Mouse (Mus musculus): Measurements from ENCODE around the gene Zfp386. TPM values are rescaled to one million over a fixed set of nuclear protein-coding genes. Genes with fewer than 3 reads are reported as not detected.

Zfp386 gene
- polyA plus RNA-seq, 1 experiment from 2014 or later, result 70.8 TPM

DNA sequence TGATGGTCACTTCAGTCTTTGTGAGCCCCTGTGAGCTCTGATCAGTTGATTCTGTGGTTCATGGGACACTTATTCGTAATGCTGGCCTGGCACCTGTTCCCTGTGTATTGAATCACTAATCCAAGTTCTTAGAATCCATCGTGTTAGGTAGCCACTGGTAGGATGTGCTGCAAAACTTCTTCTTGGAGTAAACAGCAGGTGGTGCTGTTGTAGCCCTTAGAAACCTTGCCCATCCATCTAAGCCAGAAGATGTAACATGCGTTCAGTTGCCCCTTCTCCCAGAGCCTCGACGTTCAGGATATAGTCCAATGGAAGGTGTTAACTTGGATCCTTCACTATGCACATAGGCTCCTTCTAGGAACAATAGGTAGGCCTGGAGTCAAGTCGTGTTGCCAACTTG lies 2.2 kb downstream of the Zfp386 start:
- no peak overlapping the region for H3K9ac ChIP-seq (ENCODE audit: low read length)
- peaks cover 10% of the 10 kb centered on the region; the same call in 1 of the 2 replicates for H3K4me1 ChIP-seq (ENCODE audit: control insufficient read depth, insufficient read depth, low read length)
- no peak for ATAC-seq (ENCODE audit: insufficient read depth, low FRiP score, low TSS enrichment)

GRCm38 (mm10) chr12:116054342-116054741 lies 6.8 kb downstream of the Zfp386 start:
- DNase-seq (ENCODE audit: low spot score) (no peak), ATAC-seq (ENCODE audit: insufficient read depth, low FRiP score, low TSS enrichment) (no peak)
- 95% methylated on average over 8 of the region's 8 CpGs for WGBS
- no peaks in the 10 kb centered on the region for H3K27me3 ChIP-seq (ENCODE audit: control insufficient read depth, insufficient read depth, low read length)
- peaks cover under 1% of the 10 kb centered on the region; the same call in 1 of the 2 replicates for H3K4me1 ChIP-seq (ENCODE audit: control insufficient read depth, insufficient read depth, low read length)
- H3K4me2 ChIP-seq (ENCODE audit: low read depth), result no peak overlapping the region
- peaks cover 12% of the 10 kb centered on the region; the same call in 1 of the 2 replicates for H3K9me3 ChIP-seq (ENCODE audit: control insufficient read depth, low read length)
- no peak overlapping the region for H3K9ac ChIP-seq (ENCODE audit: low read length)
- no peak overlapping the region for H3K4me3 ChIP-seq (ENCODE audit: low read depth, low read length)
- H3K27ac ChIP-seq (ENCODE audit: low read depth, low read length), result no peak overlapping the region
- H3K36me3 ChIP-seq (ENCODE audit: control insufficient read depth, insufficient read depth, low read length), result peaks cover 40% of the 10 kb centered on the region

More for the DNA sequence above, 2.2 kb downstream of the Zfp386 start:
- Histone ChIP-seq H3K4me3 (ENCODE audit: low read depth, low read length) (no peak overlapping the region), H3K9me3 (ENCODE audit: control insufficient read depth, low read length) (peaks cover 4% of the 10 kb centered on the region; the same call in 1 of the 2 replicates), H3K27me3 (ENCODE audit: control insufficient read depth, insufficient read depth, low read length) (no peaks in the 10 kb centered on the region), H3K27ac (ENCODE audit: low read depth, low read length) (no peak overlapping the region), H3K36me3 (ENCODE audit: control insufficient read depth, insufficient read depth, low read length) (peaks cover 11% of the 10 kb centered on the region), H3K4me2 (ENCODE audit: low read depth) (no peak overlapping the region)
- no peak for DNase-seq (ENCODE audit: low spot score)
- 88% methylated on average over 6 of the region's 6 CpGs for WGBS

DNA sequence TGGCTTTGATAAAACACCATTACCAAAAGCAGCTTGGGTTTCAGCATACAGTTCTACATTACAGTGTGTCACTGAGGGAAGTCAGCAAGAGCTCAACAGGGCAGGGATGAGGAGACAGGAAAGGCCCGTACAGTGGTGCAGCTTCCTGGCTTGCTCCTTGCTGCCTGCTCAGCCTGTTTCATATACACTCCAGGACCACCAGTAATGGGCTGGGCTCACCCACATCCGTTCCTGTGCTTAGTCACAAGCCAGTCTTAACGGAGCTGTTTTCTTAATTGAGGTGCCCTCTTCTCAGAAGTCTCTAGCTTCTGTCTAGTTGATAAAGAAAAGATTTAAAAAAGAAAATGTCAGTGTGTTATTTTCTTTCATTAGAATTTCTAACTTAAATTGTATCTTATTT lies 8.6 kb downstream of the Zfp386 start:
- Histone ChIP-seq H3K27ac (ENCODE audit: low read depth, low read length) (no peak overlapping the region), H3K4me1 (ENCODE audit: control insufficient read depth, insufficient read depth, low read length) (no peaks in the 10 kb centered on the region), H3K9me3 (ENCODE audit: control insufficient read depth, low read length) (peaks cover 18% of the 10 kb centered on the region), H3K27me3 (ENCODE audit: control insufficient read depth, insufficient read depth, low read length) (no peaks in the 10 kb centered on the region), H3K4me2 (ENCODE audit: low read depth) (no peak overlapping the region), H3K4me3 (ENCODE audit: low read depth, low read length) (no peak overlapping the region), H3K9ac (ENCODE audit: low read length) (no peak overlapping the region), H3K36me3 (ENCODE audit: control insufficient read depth, insufficient read depth, low read length) (peaks cover 46% of the 10 kb centered on the region)
- no peak for DNase-seq (ENCODE audit: low spot score)
- 98% methylated on average over 3 of the region's 3 CpGs for WGBS
- ATAC-seq (ENCODE audit: insufficient read depth, low FRiP score, low TSS enrichment), result no peak

- H3K4me2 ChIP-seq (ENCODE audit: low read depth), result no peak overlapping the region
- no peak overlapping the region for H3K27ac ChIP-seq (ENCODE audit: low read depth, low read length)
- H3K4me1 ChIP-seq (ENCODE audit: control insufficient read depth, insufficient read depth, low read length), result no peaks in the 10 kb centered on the region
- DNase-seq (ENCODE audit: low spot score) (no peak), ATAC-seq (ENCODE audit: insufficient read depth, low FRiP score, low TSS enrichment) (no peak; the same call in 1 of the 2 replicates)
- WGBS, result 94% methylated on average over 5 of the region's 5 CpGs
- H3K36me3 ChIP-seq (ENCODE audit: control insufficient read depth, insufficient read depth, low read length), result peaks cover 32% of the 10 kb centered on the region
- H3K9me3 ChIP-seq (ENCODE audit: control insufficient read depth, low read length), result peaks cover 19% of the 10 kb centered on the region
- no peak overlapping the region for H3K9ac ChIP-seq (ENCODE audit: low read length)
- H3K4me3 ChIP-seq (ENCODE audit: low read depth, low read length), result no peak overlapping the region
- H3K27me3 ChIP-seq (ENCODE audit: control insufficient read depth, insufficient read depth, low read length), result no peaks in the 10 kb centered on the region
These were observed 14.2 kb downstream of the Zfp386 start for GRCm38 (mm10) chr12:116061561-116062193.

- Histone ChIP-seq H3K4me2 (ENCODE audit: low read depth) (no peak overlapping the region), H3K9ac (ENCODE audit: low read length) (no peak overlapping the region), H3K27me3 (ENCODE audit: control insufficient read depth, insufficient read depth, low read length) (no peaks in the 10 kb centered on the region), H3K4me1 (ENCODE audit: control insufficient read depth, insufficient read depth, low read length) (no peaks in the 10 kb centered on the region), H3K9me3 (ENCODE audit: control insufficient read depth, low read length) (peaks cover 19% of the 10 kb centered on the region), H3K27ac (ENCODE audit: low read depth, low read length) (no peak overlapping the region), H3K36me3 (ENCODE audit: control insufficient read depth, insufficient read depth, low read length) (peaks cover 27% of the 10 kb centered on the region), H3K4me3 (ENCODE audit: low read depth, low read length) (no peak overlapping the region)
- 96% methylated on average over 2 of the region's 2 CpGs for WGBS
- ATAC-seq (ENCODE audit: insufficient read depth, low FRiP score, low TSS enrichment) (no peak), DNase-seq (ENCODE audit: low spot score) (no peak)
These were observed 14.7 kb downstream of the Zfp386 start for GRCm38 (mm10) chr12:116062194-116062583.

DNA sequence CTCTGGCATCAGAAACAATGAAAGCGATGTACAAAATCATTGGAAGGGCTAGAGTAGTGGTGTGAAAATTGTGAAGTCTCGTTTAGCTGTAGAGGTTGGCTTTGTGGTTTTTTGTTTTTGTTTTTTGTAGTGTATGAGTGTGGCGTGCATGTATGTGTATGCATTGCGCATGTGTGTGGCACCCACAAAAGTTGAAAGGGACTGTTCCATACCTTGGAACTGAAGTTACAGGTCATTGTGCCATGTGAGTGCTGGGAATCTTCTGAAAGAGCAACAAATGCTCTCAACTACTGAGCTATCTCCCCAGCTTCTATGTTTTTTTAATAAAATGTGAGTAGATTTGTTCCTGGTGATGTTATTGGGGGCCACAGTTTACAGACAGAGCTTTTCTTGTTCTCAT lies 15.5 kb downstream of the Zfp386 start:
- Histone ChIP-seq H3K27me3 (ENCODE audit: control insufficient read depth, insufficient read depth, low read length) (no peaks in the 10 kb centered on the region), H3K9ac (ENCODE audit: low read length) (no peak overlapping the region), H3K9me3 (ENCODE audit: control insufficient read depth, low read length) (peaks cover 19% of the 10 kb centered on the region), H3K4me2 (ENCODE audit: low read depth) (no peak overlapping the region), H3K27ac (ENCODE audit: low read depth, low read length) (no peak overlapping the region), H3K36me3 (ENCODE audit: control insufficient read depth, insufficient read depth, low read length) (peaks cover 25% of the 10 kb centered on the region), H3K4me1 (ENCODE audit: control insufficient read depth, insufficient read depth, low read length) (no peaks in the 10 kb centered on the region), H3K4me3 (ENCODE audit: low read depth, low read length) (no peak overlapping the region)
- ATAC-seq (ENCODE audit: insufficient read depth, low FRiP score, low TSS enrichment), result no peak
- no peak for DNase-seq (ENCODE audit: low spot score)
- 92% methylated on average over 4 of the region's 4 CpGs for WGBS

DNA sequence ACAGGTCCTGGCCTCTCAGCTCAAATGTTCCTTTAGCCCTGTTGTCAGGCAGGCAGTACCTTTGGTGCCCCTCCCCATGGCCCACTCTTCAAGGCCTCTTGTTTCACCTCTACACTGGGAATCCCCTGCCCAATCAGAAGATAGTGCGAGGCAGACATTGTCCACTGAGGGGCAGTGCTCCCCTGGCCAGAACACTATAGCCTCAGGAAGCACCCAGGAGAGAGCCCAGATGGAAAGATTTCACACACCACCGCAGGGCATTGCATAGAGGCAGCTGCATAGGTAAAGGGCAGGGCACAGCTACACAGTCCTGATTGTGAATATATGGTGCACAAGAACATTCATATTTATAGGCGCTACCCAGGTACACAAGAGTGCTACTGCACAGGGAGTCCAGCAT lies 23.5 kb downstream of the Zfp386 start:
- DNase-seq (ENCODE audit: low spot score) (peak; percentile 67), ATAC-seq (ENCODE audit: insufficient read depth, low FRiP score, low TSS enrichment) (peak; percentile 78)
- Histone ChIP-seq H3K4me3 (ENCODE audit: low read depth, low read length) (no peak overlapping the region), H3K27me3 (ENCODE audit: control insufficient read depth, insufficient read depth, low read length) (no peaks in the 10 kb centered on the region), H3K9ac (ENCODE audit: low read length) (no peak overlapping the region), H3K9me3 (ENCODE audit: control insufficient read depth, low read length) (no peaks in the 10 kb centered on the region), H3K36me3 (ENCODE audit: control insufficient read depth, insufficient read depth, low read length) (no peaks in the 10 kb centered on the region), H3K27ac (ENCODE audit: low read depth, low read length) (no peak overlapping the region), H3K4me2 (ENCODE audit: low read depth) (no peak overlapping the region), H3K4me1 (ENCODE audit: control insufficient read depth, insufficient read depth, low read length) (no peaks in the 10 kb centered on the region)
- WGBS, result 20% methylated on average over 3 of the region's 3 CpGs

DNA sequence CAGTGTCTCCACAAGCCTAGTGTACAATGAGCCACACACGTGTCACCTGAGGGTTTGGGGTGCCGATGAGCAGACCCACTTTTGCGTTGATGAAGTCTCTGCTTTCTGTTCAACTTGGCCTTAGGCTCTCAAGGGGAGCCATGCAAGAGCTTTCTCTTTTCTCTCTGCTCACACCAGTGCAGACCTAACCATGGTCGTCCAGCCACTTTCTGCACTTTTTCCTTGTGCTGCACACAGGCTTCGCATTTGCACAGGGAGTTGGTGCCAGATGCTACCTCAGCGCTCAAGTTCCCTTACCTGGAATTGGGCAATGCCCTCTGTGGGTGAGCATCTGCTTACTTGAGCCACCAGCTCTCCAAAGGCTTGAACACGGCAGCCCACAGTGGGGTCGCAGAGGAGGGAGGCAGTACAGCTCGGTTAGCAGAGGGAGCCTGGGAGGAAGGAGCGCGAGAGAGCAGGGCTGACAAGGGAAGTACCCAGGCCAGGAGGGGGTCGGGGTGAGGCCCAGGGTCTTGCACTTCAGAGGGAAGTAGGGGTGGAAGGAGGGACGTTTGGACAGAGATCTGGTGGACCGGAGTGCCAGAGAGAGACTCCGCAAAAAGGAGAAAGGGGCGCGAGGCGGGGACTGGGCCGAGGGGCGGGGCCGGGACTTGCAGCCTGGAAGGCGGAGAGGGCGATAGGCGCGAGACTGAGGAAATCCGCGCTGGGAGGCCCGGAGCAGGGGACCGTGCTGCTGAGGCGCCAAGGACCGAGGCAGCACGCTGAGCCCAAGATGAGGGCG lies 29.7 kb downstream of the Zfp386 start, which contains the start of gene Vipr2:
Gene Vipr2, plus strand, starts transcription at position 653 of the 781 bp plus-strand sequence.
- no peaks in the 10 kb centered on the region for H3K9me3 ChIP-seq (ENCODE audit: control insufficient read depth, low read length)
- WGBS, result 4% methylated on average over 32 of the region's 33 CpGs
- peak; percentile 77 for DNase-seq (ENCODE audit: low spot score)
- ATAC-seq (ENCODE audit: insufficient read depth, low FRiP score, low TSS enrichment), result peak; percentile 90
- H3K4me1 ChIP-seq (ENCODE audit: control insufficient read depth, insufficient read depth, low read length), result no peaks in the 10 kb centered on the region
- no peaks in the 10 kb centered on the region for H3K36me3 ChIP-seq (ENCODE audit: control insufficient read depth, insufficient read depth, low read length)
- H3K27ac ChIP-seq (ENCODE audit: low read depth, low read length), result no peak within 1 kb of the TSS
- peak within 1 kb of the TSS; percentile 87 for H3K4me2 ChIP-seq (ENCODE audit: low read depth)
- H3K4me3 ChIP-seq (ENCODE audit: low read depth, low read length), result peak within 1 kb of the TSS; percentile 50
- H3K9ac ChIP-seq (ENCODE audit: low read length), result peak within 1 kb of the TSS; percentile 55
- 0 out of 2 replicates have a peak, but pooled peaks cover 3% of the 10 kb centered on the region for H3K27me3 ChIP-seq (ENCODE audit: control insufficient read depth, insufficient read depth, low read length)

All from neural tube, embryonic 11.5 days (tissue).